7 mouse cellular contexts compared by ENCODE assay signal in genomic region chr2:18607586-18608259, GRCm38 (mm10).
DNase-seq lines count a peak whose midpoint lies in the region; ATAC-seq and TF ChIP-seq lines count a peak whose summit lies in the region.

No protein-coding gene starts in this region.

- H3K4me1 ChIP-seq in lung, embryonic 16.5 days (replicated peaks; ENCODE audit: control insufficient read depth, insufficient read depth, low read length), result peaks cover 17% of the 10 kb centered on the region
- H3K4me1 ChIP-seq in heart, embryonic 15.5 days (replicated peaks), result peaks cover 23% of the 10 kb centered on the region
- H3K4me1 ChIP-seq in liver, embryonic 14.5 days (replicated peaks; ENCODE audit: control insufficient read depth in 2 of 2, insufficient read depth in 2 of 2, low read length in 1 of 2), result 0 out of 4 replicates have a peak, but pooled peaks cover 0 to 2% of the 10 kb centered on the region in 2 experiments

- H3K36me3 ChIP-seq in lung, embryonic 16.5 days (ENCODE audit: control insufficient read depth, insufficient read depth, low read length), result no peaks in the 10 kb centered on the region
- H3K36me3 ChIP-seq in heart, embryonic 15.5 days, result no peaks in the 10 kb centered on the region
- no peaks in the 10 kb centered on the region for H3K36me3 ChIP-seq in liver, embryonic 14.5 days (replicated peaks; ENCODE audit: control insufficient read depth, insufficient read depth, low read depth)

- H3K4me3 ChIP-seq in lung, embryonic 16.5 days (ENCODE audit: low read length), result peak overlapping the region; percentile 54
- H3K4me3 ChIP-seq in heart, embryonic 15.5 days, result peak overlapping the region; percentile 59
- peak overlapping the region; percentile 31 to 48 for H3K4me3 ChIP-seq in liver, embryonic 14.5 days (ENCODE audit: insufficient read depth in 1 of 2, low read depth in 2 of 2, low read length in 2 of 2)

- peak overlapping the region; percentile 76 for H3K4me2 ChIP-seq in lung, embryonic 16.5 days (ENCODE audit: low read depth, low read length)
- H3K4me2 ChIP-seq in heart, embryonic 15.5 days, result peak overlapping the region; percentile 92
- H3K4me2 ChIP-seq in liver, embryonic 14.5 days (ENCODE audit: low read depth), result peak overlapping the region; percentile 70

- peak overlapping the region; percentile 59 for H3K9ac ChIP-seq in lung, embryonic 16.5 days (ENCODE audit: low read length)
- H3K9ac ChIP-seq in heart, embryonic 15.5 days, result peak overlapping the region; percentile 62
- H3K9ac ChIP-seq in liver, embryonic 14.5 days (replicated peaks), result no peak overlapping the region

- no peak for TF ChIP-seq EP300 in liver, embryonic 14.5 days (IDR thresholded peaks at IDR 0.05; ENCODE audit: low read depth)

- H3K27me3 ChIP-seq in lung, embryonic 16.5 days (ENCODE audit: control insufficient read depth, insufficient read depth, low read depth, low read length), result peaks cover 23% of the 10 kb centered on the region
- peaks cover 31% of the 10 kb centered on the region for H3K27me3 ChIP-seq in heart, embryonic 15.5 days
- H3K27me3 ChIP-seq in liver, embryonic 14.5 days (ENCODE audit: control insufficient read depth, insufficient read depth, low read length), result peaks cover 32% of the 10 kb centered on the region

- no peak for DNase-seq in lung, postnatal 4 days
- peak; percentile 6 for DNase-seq in cerebellum, adult 8-10 months
- DNase-seq in liver, embryonic 14.5 days (ENCODE audit: low read depth in 3 of 3, low spot score in 3 of 3), result no peak
- DNase-seq in spleen, postnatal 10 days (ENCODE audit: low spot score in 2 of 2), result peak; percentile 12 to 48
- DNase-seq in frontal cortex, postnatal 10 days (ENCODE audit: low spot score in 2 of 2), result no peak

- no peak for TF ChIP-seq CTCF in liver, embryonic 14.5 days (IDR thresholded peaks at IDR 0.05; ENCODE audit: low read depth)

- ATAC-seq in lung, embryonic 16.5 days (ENCODE audit: low read depth), result no peak
- ATAC-seq in heart, embryonic 15.5 days (replicated peaks; ENCODE audit: insufficient number of reproducible peaks, insufficient read depth, low FRiP score, low read depth), result 0 out of 2 replicates have a peak, but pooled peaks have one; percentile 11
- peak; percentile 6; the same call in 1 of the 2 replicates for ATAC-seq in liver, embryonic 14.5 days (ENCODE audit: insufficient read depth)

- no peak overlapping the region for H3K27ac ChIP-seq in lung, embryonic 16.5 days (ENCODE audit: low read length)
- H3K27ac ChIP-seq in heart, embryonic 15.5 days, result no peak overlapping the region
- H3K27ac ChIP-seq in liver, embryonic 14.5 days, result no peak overlapping the region

- WGBS in lung, embryonic 16.5 days, result 2% methylated on average over 14 of the region's 14 CpGs
- 3% methylated on average over 14 of the region's 14 CpGs for WGBS in heart, embryonic 15.5 days
- WGBS in liver, embryonic 14.5 days (ENCODE audit: insufficient replicate concordance), result under 1% methylated on average over 14 of the region's 14 CpGs

- H3K9me3 ChIP-seq in lung, embryonic 16.5 days (ENCODE audit: control insufficient read depth, low read length), result no peaks in the 10 kb centered on the region
- no peaks in the 10 kb centered on the region for H3K9me3 ChIP-seq in heart, embryonic 15.5 days (replicated peaks)
- no peaks in the 10 kb centered on the region for H3K9me3 ChIP-seq in liver, embryonic 14.5 days (ENCODE audit: control insufficient read depth, low read length)

Comparison
In these comparisons a context has a peak if more than half of its experiments do, and no peak if none do; other contexts are left out.
1. DNase-seq: peak in cerebellum, adult 8-10 months (single experiment) and spleen, postnatal 10 days (2 of 2); none in lung, postnatal 4 days (0 of 2), liver, embryonic 14.5 days (0 of 3) and frontal cortex, postnatal 10 days (0 of 2).
2. Peak in every context shown above with its lines, with median percentiles within 50 percentile points of each other: H3K4me2 ChIP-seq and H3K4me3 ChIP-seq.